Mouse (Mus musculus): ENCODE measurements around the gene Bpifa6. TPM values are rescaled to one million over a fixed set of nuclear protein-coding genes. Genes with fewer than 3 reads are reported as not detected.

The Bpifa6 gene
- polyA plus RNA-seq, 1 experiment from 2014 or later, result not detected

Other genes starting within 250 kb of the Bpifa6 start
- 348 and 356 TPM in 2 replicates for gene Mapre1, start 233.7 kb upstream of the Bpifa6 start, polyA plus RNA-seq (2015; fragmentation: Nextera tagmentation; extraction: Ambion mirVana)
- not detected in 2 replicates for gene Efcab8, start 195.0 kb upstream of the Bpifa6 start, polyA plus RNA-seq (2015; fragmentation: Nextera tagmentation; extraction: Ambion mirVana)
- not detected in 2 replicates for gene Sun5, start 103.9 kb upstream of the Bpifa6 start, polyA plus RNA-seq (2015; fragmentation: Nextera tagmentation; extraction: Ambion mirVana)
- 0.17 TPM in 1 of 2 replicates, not detected in the other for gene Bpifb2, start 99.9 kb upstream of the Bpifa6 start, polyA plus RNA-seq (2015; fragmentation: Nextera tagmentation; extraction: Ambion mirVana)
- gene Bpifb6, start 74.6 kb upstream of the Bpifa6 start, polyA plus RNA-seq (2015; fragmentation: Nextera tagmentation; extraction: Ambion mirVana), result 0.12 TPM in 1 of 2 replicates, not detected in the other
- not detected in 2 replicates for gene Bpifb3, start 56.7 kb upstream of the Bpifa6 start, polyA plus RNA-seq (2015; fragmentation: Nextera tagmentation; extraction: Ambion mirVana)
- not detected in 2 replicates for gene Bpifb4, start 36.7 kb upstream of the Bpifa6 start, polyA plus RNA-seq (2015; fragmentation: Nextera tagmentation; extraction: Ambion mirVana)
- gene Bpifa2, start 33.3 kb downstream of the Bpifa6 start, polyA plus RNA-seq (2015; fragmentation: Nextera tagmentation; extraction: Ambion mirVana), result not detected in 2 replicates
- gene Bpifa3, start 155.4 kb downstream of the Bpifa6 start, polyA plus RNA-seq (2015; fragmentation: Nextera tagmentation; extraction: Ambion mirVana), result not detected in 2 replicates
- 0.18 TPM in 1 of 2 replicates, not detected in the other for gene Bpifa1, start 167.9 kb downstream of the Bpifa6 start, polyA plus RNA-seq (2015; fragmentation: Nextera tagmentation; extraction: Ambion mirVana)
- not detected in 2 replicates for gene Bpifa5, start 187.7 kb downstream of the Bpifa6 start, polyA plus RNA-seq (2015; fragmentation: Nextera tagmentation; extraction: Ambion mirVana)
- gene Bpifb1, start 215.9 kb downstream of the Bpifa6 start, polyA plus RNA-seq (2015; fragmentation: Nextera tagmentation; extraction: Ambion mirVana), result 0.25 and 0.29 TPM in 2 replicates
- 0.14 and 0.22 TPM in 2 replicates for gene Bpifb5, start 248.8 kb downstream of the Bpifa6 start, polyA plus RNA-seq (2015; fragmentation: Nextera tagmentation; extraction: Ambion mirVana)

Data from hindbrain, embryonic 15.5 days (tissue).